Mouse (Mus musculus) kidney, postnatal 0 days (tissue): ENCODE data around the gene Tars. TPM values are rescaled to one million over a fixed set of nuclear protein-coding genes. Genes with fewer than 3 reads are reported as not detected.

ENCODE experiments used
- ATAC-seq: fragments of 200-750 bp; cut with Nextera tagmentation; replicated peaks from 2 replicates; pipeline ENCODE4 v1.8.0; 2017; ENCODE audit warnings: low read depth, moderate number of reproducible peaks, moderate TSS enrichment, moderate library complexity; ENCODE audit not compliant: low FRiP score
- DNase-seq: peaks from one replicate; pipeline ENCODE4 v3.0.0-alpha.2; 2016; ENCODE audit warnings: low spot score
- H3K27ac ChIP-seq: fragments of 300-500 bp; sonication (generic); 2 replicates; pipeline ENCODE4 v1.5.1; 2014; ENCODE audit warnings: mild to moderate bottlenecking
- H3K27me3 ChIP-seq: fragments of 300-500 bp; sonication (generic); 2 replicates; pipeline ENCODE4 v1.6.1; 2014; ENCODE audit warnings: low read length, mixed read lengths; ENCODE audit not compliant: insufficient read depth
- H3K36me3 ChIP-seq: fragments of 300-500 bp; sonication (generic); 2 replicates; pipeline ENCODE4 v1.6.1; 2014; ENCODE audit warnings: low read length, mixed read lengths; ENCODE audit not compliant: insufficient read depth
- H3K4me1 ChIP-seq: fragments of 300-500 bp; sonication (generic); replicated peaks from 2 replicates; pipeline ENCODE4 v1.6.1; 2014; ENCODE audit warnings: antibody characterized with exemption, low read length, mixed read lengths; ENCODE audit not compliant: insufficient read depth
- H3K4me2 ChIP-seq: fragments of 300-500 bp; sonication (generic); 2 replicates; pipeline ENCODE4 v1.6.1; 2014; ENCODE audit warnings: mild to moderate bottlenecking, low read length, moderate library complexity, mixed read lengths
- H3K4me3 ChIP-seq: fragments of 300-500 bp; sonication (generic); replicated peaks from 2 replicates; pipeline ENCODE4 v1.5.1; 2014; ENCODE audit warnings: low read depth, low read length
- H3K9ac ChIP-seq: fragments of 300-500 bp; sonication (generic); 2 replicates; pipeline ENCODE4 v1.6.1; 2014; ENCODE audit warnings: low read depth, low read length
- H3K9me3 ChIP-seq: fragments of 300-500 bp; sonication (generic); replicated peaks from 2 replicates; pipeline ENCODE4 v1.6.1; 2016; ENCODE audit warnings: low read length, inconsistent platforms, mixed read lengths
- CTCF ChIP-seq: IDR thresholded peaks from 2 replicates; pipeline ENCODE4 v1.5.1; 2016; ENCODE audit warnings: antibody characterized with exemption, low read depth, mild to moderate bottlenecking, moderate library complexity
- WGBS: fragments of 180-500 bp; shearing (Covaris S2); extraction: QIAGEN DNeasy Blood & Tissue Kit; methylation state at CpG from one replicate; pipeline ENCODE4 v1.1.7; 2014; 5-methylcytosine and 5-hydroxymethylcytosine counted together
- polyA plus RNA-seq: library from polyadenylated mRNA; unstranded; fragments of >200 nt; fragmentation: Nextera tagmentation; extraction: Ambion mirVana; gene quantifications from 2 replicates; pipeline ENCODE4 v1.2.1, GENCODE M21; 2015

The Tars gene
- polyA plus RNA-seq, 1 experiment from 2014 or later, result 43.2 TPM

DNA sequence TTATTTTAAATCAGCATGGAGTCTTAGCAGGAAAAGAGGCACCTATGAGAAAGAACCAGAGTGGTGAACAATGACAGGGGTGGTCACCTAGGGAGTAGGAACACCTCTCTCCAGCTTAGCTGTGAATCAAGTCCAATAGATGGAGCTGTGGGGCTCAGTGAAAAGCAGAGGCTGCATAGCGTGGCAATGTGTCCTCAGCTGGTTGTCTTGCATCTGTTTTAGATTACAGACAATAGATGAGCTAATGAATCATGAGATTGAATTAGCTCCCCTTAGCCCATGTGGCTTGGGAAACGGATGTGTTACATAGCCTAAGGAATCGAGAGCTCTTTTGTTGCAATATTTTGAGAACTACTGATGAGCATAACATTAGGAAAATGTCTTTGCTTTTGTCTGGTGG is 43.6 kb downstream of the Tars start:
- no peak for ATAC-seq

DNA sequence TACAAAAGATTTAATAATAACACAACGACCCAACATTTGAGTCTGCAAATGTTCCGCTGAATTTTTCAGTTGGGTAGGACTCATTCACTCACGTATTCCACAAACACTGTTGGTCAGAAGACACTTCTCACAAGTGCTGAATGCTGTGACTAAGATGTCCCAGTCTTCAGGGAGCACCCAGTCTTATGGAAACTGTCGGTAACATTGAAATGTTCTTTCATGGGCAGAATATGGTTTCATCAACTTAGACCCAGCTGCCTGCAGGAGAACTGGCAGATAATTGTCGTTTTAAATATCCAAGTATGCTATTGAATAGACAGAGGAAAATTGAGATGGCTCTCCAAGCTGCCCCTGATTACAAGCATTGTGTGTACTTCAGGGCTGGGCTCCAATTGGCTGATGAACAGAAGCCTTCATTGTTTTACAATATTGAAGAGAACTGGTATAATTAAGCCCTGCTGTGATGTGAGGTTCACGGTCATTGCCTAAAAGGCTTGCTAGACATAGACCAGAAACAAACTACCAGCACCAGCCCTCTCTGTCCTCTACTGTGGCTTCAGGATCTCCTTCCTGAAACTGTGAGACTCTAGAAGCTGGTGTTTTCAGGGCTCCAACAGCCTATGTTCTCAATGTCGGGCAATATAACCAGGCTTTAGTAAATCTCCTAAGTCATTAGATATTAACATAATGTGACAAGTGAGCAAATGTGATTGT is 59.8 kb downstream of the Tars start:
- Histone ChIP-seq H3K4me2 (no peak overlapping the region), H3K9me3 (no peaks in the 10 kb centered on the region)
- WGBS, result 90% methylated on average over 7 of the region's 7 CpGs

More for the DNA sequence above, 43.6 kb downstream of the Tars start:
- Histone ChIP-seq H3K4me2 (no peak overlapping the region), H3K36me3 (no peaks in the 10 kb centered on the region), H3K9me3 (no peaks in the 10 kb centered on the region), H3K4me3 (no peak overlapping the region), H3K27ac (no peak overlapping the region), H3K9ac (no peak overlapping the region), H3K27me3 (no peaks in the 10 kb centered on the region), H3K4me1 (no peaks in the 10 kb centered on the region)
- no peak for DNase-seq
- 78% methylated on average over 3 of the region's 3 CpGs for WGBS
- TF ChIP-seq CTCF, result no peak

More for the DNA sequence above, 59.8 kb downstream of the Tars start:
- H3K9ac ChIP-seq, result no peak overlapping the region
- no peak for DNase-seq
- no peaks in the 10 kb centered on the region for H3K36me3 ChIP-seq
- no peak overlapping the region for H3K4me3 ChIP-seq
- H3K4me1 ChIP-seq, result no peaks in the 10 kb centered on the region
- no peak for TF ChIP-seq CTCF
- no peak overlapping the region for H3K27ac ChIP-seq
- H3K27me3 ChIP-seq, result no peaks in the 10 kb centered on the region
- ATAC-seq, result no peak
